Mouse (Mus musculus) thymus, adult 18-20 months (tissue): ENCODE measurements around the gene Polr3c.
"Not testable (repeated sequence)": the region's sequence is repeated elsewhere in the genome, so short reads cannot be mapped to it uniquely, and the experiment has no call there.

Experiments used
- DNase-seq, 2 experiments: peaks; one replicate each; pipeline ENCODE4 v3.0.0; 2022; ENCODE audit warnings: mixed read lengths in 2 of 2

Polr3c gene

GRCm38 (mm10) chr3:96727343-96727827 lies at the start of gene Polr3c, which contains the start of gene Rnf115:
TSS of gene Polr3c (minus strand) at chr3:96727628.
TSS of gene Rnf115 (plus strand) at chr3:96727664.
- DNase-seq, result peak; percentile 90

- no peak for DNase-seq
Observed at GRCm38 (mm10) chr3:96777120-96777519, 49.7 kb upstream of the Polr3c start.

GRCm38 (mm10) chr3:96772949-96773348 lies 45.5 kb upstream of the Polr3c start:
- no peak for DNase-seq

- no peak for DNase-seq
Observed at GRCm38 (mm10) chr3:96769971-96770370, 42.5 kb upstream of the Polr3c start.

GRCm38 (mm10) chr3:96764528-96764927 lies 37.1 kb upstream of the Polr3c start:
- no peak for DNase-seq

GRCm38 (mm10) chr3:96759695-96760094 lies 32.3 kb upstream of the Polr3c start:
- no peak for DNase-seq

GRCm38 (mm10) chr3:96757691-96758090 lies 30.3 kb upstream of the Polr3c start:
- DNase-seq, result no peak

- DNase-seq, result no peak
Observed at GRCm38 (mm10) chr3:96755935-96756334, 28.5 kb upstream of the Polr3c start.

GRCm38 (mm10) chr3:96746829-96747228 lies 19.4 kb upstream of the Polr3c start:
- DNase-seq, result no peak

- no peak for DNase-seq
Observed at GRCm38 (mm10) chr3:96744348-96744747, 16.9 kb upstream of the Polr3c start.

GRCm38 (mm10) chr3:96740279-96740678 lies 12.9 kb upstream of the Polr3c start:
- DNase-seq, result not testable (repeated sequence)

- DNase-seq, result no peak
Observed at GRCm38 (mm10) chr3:96737995-96738394, 10.6 kb upstream of the Polr3c start.

GRCm38 (mm10) chr3:96737013-96737740 lies 9.7 kb upstream of the Polr3c start:
- DNase-seq, result no peak

- DNase-seq, result no peak
Observed at GRCm38 (mm10) chr3:96735200-96735599, 7.8 kb upstream of the Polr3c start.

GRCm38 (mm10) chr3:96733984-96734383 lies 6.6 kb upstream of the Polr3c start:
- no peak for DNase-seq

- no peak for DNase-seq
Observed at GRCm38 (mm10) chr3:96730785-96731184, 3.4 kb upstream of the Polr3c start.

GRCm38 (mm10) chr3:96729403-96729784 lies 2.0 kb upstream of the Polr3c start:
- DNase-seq, result no peak

GRCm38 (mm10) chr3:96728634-96729402 lies 1.4 kb upstream of the Polr3c start:
- DNase-seq, result no peak

GRCm38 (mm10) chr3:96727828-96728633 lies 603 bp upstream of the Polr3c start:
- DNase-seq, result no peak

GRCm38 (mm10) chr3:96719173-96719572 lies 8.3 kb downstream of the Polr3c start:
- DNase-seq, result no peak

- no peak for DNase-seq
Observed at GRCm38 (mm10) chr3:96715854-96716253, 11.6 kb downstream of the Polr3c start.

- DNase-seq, result no peak
Observed at GRCm38 (mm10) chr3:96714286-96714685, 13.1 kb downstream of the Polr3c start.

GRCm38 (mm10) chr3:96708684-96709064 lies 18.8 kb downstream of the Polr3c start:
- DNase-seq, result no peak
